Mouse (Mus musculus): ENCODE data around the gene Irf6. TPM values are rescaled to one million over a fixed set of nuclear protein-coding genes. Genes with fewer than 3 reads are reported as not detected.

Irf6 gene
- polyA plus RNA-seq, 1 experiment: 0.08 TPM

- TF ChIP-seq MYOG (IDR thresholded peaks at IDR 0.05; ENCODE audit: control insufficient read depth, extremely low read depth, insufficient read length) (no peak), MAX (IDR thresholded peaks at IDR 0.05) (no peak), USF1 (IDR thresholded peaks at IDR 0.05; ENCODE audit: low read depth) (no peak), FOSL1 (IDR thresholded peaks at IDR 0.05; ENCODE audit: insufficient read depth, low read length, poor library complexity, severe bottlenecking) (no peak), CEBPB (IDR thresholded peaks at IDR 0.05; ENCODE audit: low read depth) (no peak)
- H3K27me3 ChIP-seq (ENCODE audit: control insufficient read depth, insufficient read depth, insufficient read length): no peaks in the 10 kb centered on the region
- peaks cover 18% of the 10 kb centered on the region for H3K36me3 ChIP-seq (ENCODE audit: control insufficient read depth, insufficient read depth)
- H3K79me3 ChIP-seq (ENCODE audit: low read depth): peaks cover 21% of the 10 kb centered on the region
- H3K4me3 ChIP-seq (ENCODE audit: insufficient read depth, poor library complexity, severe bottlenecking): no peak overlapping the region
- no peak overlapping the region for H3ac ChIP-seq (ENCODE audit: control insufficient read depth, insufficient read length, low read depth)
- peaks cover 37% of the 10 kb centered on the region for H3K79me2 ChIP-seq (ENCODE audit: control insufficient read depth, insufficient read depth)
Measured at GRCm38 (mm10) chr1:193131311-193131948, 21.5 kb upstream of the Irf6 start.

- no peak overlapping the region for H3ac ChIP-seq (ENCODE audit: control insufficient read depth, insufficient read length, low read depth)
- H3K79me2 ChIP-seq (ENCODE audit: control insufficient read depth, insufficient read depth): peaks cover 28% of the 10 kb centered on the region
- TF ChIP-seq MAX (IDR thresholded peaks at IDR 0.05): no peak
- no peak for TF ChIP-seq MYOG (IDR thresholded peaks at IDR 0.05; ENCODE audit: control insufficient read depth, extremely low read depth, insufficient read length)
- TF ChIP-seq FOSL1 (IDR thresholded peaks at IDR 0.05; ENCODE audit: insufficient read depth, low read length, poor library complexity, severe bottlenecking): no peak
- no peak for TF ChIP-seq CEBPB (IDR thresholded peaks at IDR 0.05; ENCODE audit: low read depth)
- TF ChIP-seq MYOD1 (IDR thresholded peaks at IDR 0.05; ENCODE audit: control insufficient read depth, insufficient read length, low read depth): no peak
- TF ChIP-seq USF1 (IDR thresholded peaks at IDR 0.05; ENCODE audit: low read depth): no peak
- no peak for TF ChIP-seq CTCF (IDR thresholded peaks at IDR 0.05; ENCODE audit: control insufficient read depth, insufficient read depth, insufficient read length)
- H3K4me3 ChIP-seq (ENCODE audit: insufficient read depth, poor library complexity, severe bottlenecking): no peak overlapping the region
- peaks cover 21% of the 10 kb centered on the region for H3K79me3 ChIP-seq (ENCODE audit: low read depth)
- peaks cover 9% of the 10 kb centered on the region for H3K36me3 ChIP-seq (ENCODE audit: control insufficient read depth, insufficient read depth)
- no peaks in the 10 kb centered on the region for H3K27me3 ChIP-seq (ENCODE audit: control insufficient read depth, insufficient read depth, insufficient read length)
Measured at GRCm38 (mm10) chr1:193132385-193132784, 20.5 kb upstream of the Irf6 start.

- no peak for TF ChIP-seq MYOG (IDR thresholded peaks at IDR 0.05; ENCODE audit: control insufficient read depth, extremely low read depth, insufficient read length)
- no peak for TF ChIP-seq CTCF (IDR thresholded peaks at IDR 0.05; ENCODE audit: control insufficient read depth, insufficient read depth, insufficient read length)
- no peak for TF ChIP-seq MAX (IDR thresholded peaks at IDR 0.05)
- TF ChIP-seq CEBPB (IDR thresholded peaks at IDR 0.05; ENCODE audit: low read depth): no peak
- no peak for TF ChIP-seq USF1 (IDR thresholded peaks at IDR 0.05; ENCODE audit: low read depth)
- TF ChIP-seq MYOD1 (IDR thresholded peaks at IDR 0.05; ENCODE audit: control insufficient read depth, insufficient read length, low read depth): no peak
- peaks cover 14% of the 10 kb centered on the region for H3K79me2 ChIP-seq (ENCODE audit: control insufficient read depth, insufficient read depth)
- no peak overlapping the region for H3K4me3 ChIP-seq (ENCODE audit: insufficient read depth, poor library complexity, severe bottlenecking)
- no peak overlapping the region for H3ac ChIP-seq (ENCODE audit: control insufficient read depth, insufficient read length, low read depth)
- peaks cover 11% of the 10 kb centered on the region for H3K79me3 ChIP-seq (ENCODE audit: low read depth)
- no peaks in the 10 kb centered on the region for H3K36me3 ChIP-seq (ENCODE audit: control insufficient read depth, insufficient read depth)
- H3K27me3 ChIP-seq (ENCODE audit: control insufficient read depth, insufficient read depth, insufficient read length): peaks cover 4% of the 10 kb centered on the region
Measured at GRCm38 (mm10) chr1:193133726-193134125, 19.2 kb upstream of the Irf6 start.

GRCm38 (mm10) chr1:193138087-193138486, 14.8 kb upstream of the Irf6 start:
- Histone ChIP-seq H3K4me3 (ENCODE audit: insufficient read depth, poor library complexity, severe bottlenecking) (no peak overlapping the region), H3K36me3 (ENCODE audit: control insufficient read depth, insufficient read depth) (no peaks in the 10 kb centered on the region), H3K79me2 (ENCODE audit: control insufficient read depth, insufficient read depth) (no peaks in the 10 kb centered on the region), H3K79me3 (ENCODE audit: low read depth) (no peaks in the 10 kb centered on the region), H3ac (ENCODE audit: control insufficient read depth, insufficient read length, low read depth) (no peak overlapping the region), H3K27me3 (ENCODE audit: control insufficient read depth, insufficient read depth, insufficient read length) (peaks cover 9% of the 10 kb centered on the region)
- TF ChIP-seq MYOD1 (IDR thresholded peaks at IDR 0.05; ENCODE audit: control insufficient read depth, insufficient read length, low read depth): no peak
- TF ChIP-seq USF1 (IDR thresholded peaks at IDR 0.05; ENCODE audit: low read depth): no peak
- TF ChIP-seq MYOG (IDR thresholded peaks at IDR 0.05; ENCODE audit: control insufficient read depth, extremely low read depth, insufficient read length): no peak
- TF ChIP-seq CTCF (IDR thresholded peaks at IDR 0.05; ENCODE audit: control insufficient read depth, insufficient read depth, insufficient read length): no peak
- TF ChIP-seq MAX (IDR thresholded peaks at IDR 0.05): no peak
- TF ChIP-seq FOSL1 (IDR thresholded peaks at IDR 0.05; ENCODE audit: insufficient read depth, low read length, poor library complexity, severe bottlenecking): no peak
- no peak for TF ChIP-seq CEBPB (IDR thresholded peaks at IDR 0.05; ENCODE audit: low read depth)

GRCm38 (mm10) chr1:193138669-193139068, 14.2 kb upstream of the Irf6 start:
- Histone ChIP-seq H3K79me2 (ENCODE audit: control insufficient read depth, insufficient read depth) (no peaks in the 10 kb centered on the region), H3K79me3 (ENCODE audit: low read depth) (no peaks in the 10 kb centered on the region), H3ac (ENCODE audit: control insufficient read depth, insufficient read length, low read depth) (no peak overlapping the region), H3K4me3 (ENCODE audit: insufficient read depth, poor library complexity, severe bottlenecking) (no peak overlapping the region), H3K36me3 (ENCODE audit: control insufficient read depth, insufficient read depth) (no peaks in the 10 kb centered on the region), H3K27me3 (ENCODE audit: control insufficient read depth, insufficient read depth, insufficient read length) (peaks cover 9% of the 10 kb centered on the region)
- TF ChIP-seq CEBPB (IDR thresholded peaks at IDR 0.05; ENCODE audit: low read depth) (no peak), FOSL1 (IDR thresholded peaks at IDR 0.05; ENCODE audit: insufficient read depth, low read length, poor library complexity, severe bottlenecking) (no peak), MYOD1 (IDR thresholded peaks at IDR 0.05; ENCODE audit: control insufficient read depth, insufficient read length, low read depth) (no peak), MAX (IDR thresholded peaks at IDR 0.05) (no peak), CTCF (IDR thresholded peaks at IDR 0.05; ENCODE audit: control insufficient read depth, insufficient read depth, insufficient read length) (no peak), MYOG (IDR thresholded peaks at IDR 0.05; ENCODE audit: control insufficient read depth, extremely low read depth, insufficient read length) (no peak), USF1 (IDR thresholded peaks at IDR 0.05; ENCODE audit: low read depth) (no peak)

GRCm38 (mm10) chr1:193141118-193141517, 11.8 kb upstream of the Irf6 start:
- Histone ChIP-seq H3K79me3 (ENCODE audit: low read depth) (no peaks in the 10 kb centered on the region), H3K36me3 (ENCODE audit: control insufficient read depth, insufficient read depth) (no peaks in the 10 kb centered on the region), H3K27me3 (ENCODE audit: control insufficient read depth, insufficient read depth, insufficient read length) (peaks cover 20% of the 10 kb centered on the region), H3K79me2 (ENCODE audit: control insufficient read depth, insufficient read depth) (no peaks in the 10 kb centered on the region), H3ac (ENCODE audit: control insufficient read depth, insufficient read length, low read depth) (no peak overlapping the region), H3K4me3 (ENCODE audit: insufficient read depth, poor library complexity, severe bottlenecking) (no peak overlapping the region)
- TF ChIP-seq MYOG (IDR thresholded peaks at IDR 0.05; ENCODE audit: control insufficient read depth, extremely low read depth, insufficient read length) (no peak), USF1 (IDR thresholded peaks at IDR 0.05; ENCODE audit: low read depth) (no peak), MAX (IDR thresholded peaks at IDR 0.05) (no peak), CEBPB (IDR thresholded peaks at IDR 0.05; ENCODE audit: low read depth) (no peak)

Measured in C2C12 (cell line).